Mouse (Mus musculus): ENCODE measurements around the gene 6030408B16Rik. TPM values are rescaled to one million over a fixed set of nuclear protein-coding genes. Genes with fewer than 3 reads are reported as not detected.
"Not testable (repeated sequence)": the region's sequence is repeated elsewhere in the genome, so short reads cannot be mapped to it uniquely, and the experiment has no call there.

The 6030408B16Rik gene
- total RNA-seq, 1 experiment = 0.22 TPM

GRCm38 (mm10) chr15:101323511-101323910 is 30.5 kb downstream of the 6030408B16Rik start:
- DNase-seq (ENCODE audit: low read depth, low spot score) = no peak
- Histone ChIP-seq H3K4me1 (ENCODE audit: control insufficient read depth in 2 of 2, insufficient read depth in 2 of 2, low read length in 2 of 2, poor library complexity in 1 of 2) (peaks cover 0 to 6% of the 10 kb centered on the region in 2 experiments; a peak in 1 of 4 replicates), H3K9me3 (ENCODE audit: control insufficient read depth, insufficient read depth, low read depth, low read length) (no peaks in the 10 kb centered on the region), H3K27ac (ENCODE audit: insufficient read depth, low read depth, low read length, poor library complexity, severe bottlenecking) (no peak overlapping the region), H3K4me3 (ENCODE audit: insufficient read depth in 1 of 2, low read depth in 1 of 2, low read length in 2 of 2, poor library complexity in 1 of 2, severe bottlenecking in 1 of 2) (no peak overlapping the region), H3K9ac (ENCODE audit: insufficient read depth, low read depth, low read length, poor library complexity, severe bottlenecking) (no peak overlapping the region), H3K36me3 (ENCODE audit: control insufficient read depth, insufficient read depth, low read length, poor library complexity, severe bottlenecking) (no peaks in the 10 kb centered on the region)
- in situ Hi-C loops (cut with MboI; ENCODE audit: low sequenced_read_pairs in 2 of 2, unreplicated experiment in 2 of 2) = no loop called here
- TF ChIP-seq HCFC1 (IDR thresholded peaks at IDR 0.05; ENCODE audit: borderline replicate concordance, insufficient read depth, low read length) (no peak), ZC3H11A (IDR thresholded peaks at IDR 0.05; ENCODE audit: borderline replicate concordance, low read depth, low read length) (no peak), MAFK (IDR thresholded peaks at IDR 0.05; ENCODE audit: insufficient read depth, low read depth, low read length) (no peak), ZNF384 (IDR thresholded peaks at IDR 0.05; ENCODE audit: low read depth, low read length) (no peak), CHD2 (IDR thresholded peaks at IDR 0.05; ENCODE audit: low read depth, low read length) (no peak)

- in situ Hi-C loops (cut with MboI; ENCODE audit: low sequenced_read_pairs in 2 of 2, unreplicated experiment in 2 of 2); DNase-seq (ENCODE audit: low read depth, low spot score); H3K36me3 ChIP-seq (ENCODE audit: control insufficient read depth, insufficient read depth, low read length, poor library complexity, severe bottlenecking); H3K4me3 ChIP-seq (ENCODE audit: insufficient read depth in 1 of 2, low read depth in 1 of 2, low read length in 2 of 2, poor library complexity in 1 of 2, severe bottlenecking in 1 of 2); H3K27ac ChIP-seq (ENCODE audit: insufficient read depth, low read depth, low read length, poor library complexity, severe bottlenecking); H3K9ac ChIP-seq (ENCODE audit: insufficient read depth, low read depth, low read length, poor library complexity, severe bottlenecking); H3K9me3 ChIP-seq (ENCODE audit: control insufficient read depth, insufficient read depth, low read depth, low read length): not testable (repeated sequence)
- H3K4me1 ChIP-seq (ENCODE audit: control insufficient read depth in 2 of 2, insufficient read depth in 2 of 2, low read length in 2 of 2, poor library complexity in 1 of 2) = peaks cover 0 to 12% of the 10 kb centered on the region in 2 experiments; a peak in 1 of 4 replicates
These were observed 31.4 kb downstream of the 6030408B16Rik start for GRCm38 (mm10) chr15:101324409-101324808.

- in situ Hi-C loops (cut with MboI; ENCODE audit: low sequenced_read_pairs in 2 of 2, unreplicated experiment in 2 of 2) = loop anchor here in 1 of 2 experiments (25.0 kb wide), 1 partner anchor 661 kb away; no protein-coding TSS in a partner anchor
- DNase-seq (ENCODE audit: low read depth, low spot score) = peak; percentile 79
- peaks cover 0 to 17% of the 10 kb centered on the region in 2 experiments; a peak in 1 of 4 replicates for H3K4me1 ChIP-seq (ENCODE audit: control insufficient read depth in 2 of 2, insufficient read depth in 2 of 2, low read length in 2 of 2, poor library complexity in 1 of 2)
- no peaks in the 10 kb centered on the region for H3K9me3 ChIP-seq (ENCODE audit: control insufficient read depth, insufficient read depth, low read depth, low read length)
- TF ChIP-seq HCFC1 (IDR thresholded peaks at IDR 0.05; ENCODE audit: borderline replicate concordance, insufficient read depth, low read length) (no peak), ZC3H11A (IDR thresholded peaks at IDR 0.05; ENCODE audit: borderline replicate concordance, low read depth, low read length) (no peak), MAFK (IDR thresholded peaks at IDR 0.05; ENCODE audit: insufficient read depth, low read depth, low read length) (no peak), ZNF384 (IDR thresholded peaks at IDR 0.05; ENCODE audit: low read depth, low read length) (no peak), CHD2 (IDR thresholded peaks at IDR 0.05; ENCODE audit: low read depth, low read length) (no peak)
- no peak overlapping the region for H3K27ac ChIP-seq (ENCODE audit: insufficient read depth, low read depth, low read length, poor library complexity, severe bottlenecking)
- H3K9ac ChIP-seq (ENCODE audit: insufficient read depth, low read depth, low read length, poor library complexity, severe bottlenecking) = no peak overlapping the region
- no peaks in the 10 kb centered on the region for H3K36me3 ChIP-seq (ENCODE audit: control insufficient read depth, insufficient read depth, low read length, poor library complexity, severe bottlenecking)
- no peak overlapping the region for H3K4me3 ChIP-seq (ENCODE audit: insufficient read depth in 1 of 2, low read depth in 1 of 2, low read length in 2 of 2, poor library complexity in 1 of 2, severe bottlenecking in 1 of 2)
These were observed 33.1 kb downstream of the 6030408B16Rik start for GRCm38 (mm10) chr15:101325991-101326534.

- no peaks in the 10 kb centered on the region for H3K9me3 ChIP-seq (ENCODE audit: control insufficient read depth, insufficient read depth, low read depth, low read length)
- H3K9ac ChIP-seq (ENCODE audit: insufficient read depth, low read depth, low read length, poor library complexity, severe bottlenecking) = no peak overlapping the region
- DNase-seq (ENCODE audit: low read depth, low spot score) = peak; percentile 78
- H3K4me3 ChIP-seq (ENCODE audit: insufficient read depth in 1 of 2, low read depth in 1 of 2, low read length in 2 of 2, poor library complexity in 1 of 2, severe bottlenecking in 1 of 2) = no peak overlapping the region
- no peaks in the 10 kb centered on the region for H3K36me3 ChIP-seq (ENCODE audit: control insufficient read depth, insufficient read depth, low read length, poor library complexity, severe bottlenecking)
- no peak overlapping the region for H3K27ac ChIP-seq (ENCODE audit: insufficient read depth, low read depth, low read length, poor library complexity, severe bottlenecking)
- TF ChIP-seq MAFK (IDR thresholded peaks at IDR 0.05; ENCODE audit: insufficient read depth, low read depth, low read length) = no peak
- 0 out of 2 replicates have a peak, but pooled peaks have one; percentile 55 for TF ChIP-seq CHD2 (IDR thresholded peaks at IDR 0.05; ENCODE audit: low read depth, low read length)
- TF ChIP-seq ZNF384 (IDR thresholded peaks at IDR 0.05; ENCODE audit: low read depth, low read length) = no peak
- no peak for TF ChIP-seq HCFC1 (IDR thresholded peaks at IDR 0.05; ENCODE audit: borderline replicate concordance, insufficient read depth, low read length)
- peak; percentile 88 for TF ChIP-seq ZC3H11A (IDR thresholded peaks at IDR 0.05; ENCODE audit: borderline replicate concordance, low read depth, low read length)
- H3K4me1 ChIP-seq (ENCODE audit: control insufficient read depth in 2 of 2, insufficient read depth in 2 of 2, low read length in 2 of 2, poor library complexity in 1 of 2) = peaks cover 0 to 19% of the 10 kb centered on the region in 2 experiments; a peak in 1 of 4 replicates
- in situ Hi-C loops (cut with MboI; ENCODE audit: low sequenced_read_pairs in 2 of 2, unreplicated experiment in 2 of 2) = loop anchor here in 1 of 2 experiments (25.0 kb wide), 1 partner anchor 660 kb away; no protein-coding TSS in a partner anchor
These were observed 34.3 kb downstream of the 6030408B16Rik start for GRCm38 (mm10) chr15:101327282-101327681.

All from ES-E14 (cell line).